In the genomic region with DNA sequence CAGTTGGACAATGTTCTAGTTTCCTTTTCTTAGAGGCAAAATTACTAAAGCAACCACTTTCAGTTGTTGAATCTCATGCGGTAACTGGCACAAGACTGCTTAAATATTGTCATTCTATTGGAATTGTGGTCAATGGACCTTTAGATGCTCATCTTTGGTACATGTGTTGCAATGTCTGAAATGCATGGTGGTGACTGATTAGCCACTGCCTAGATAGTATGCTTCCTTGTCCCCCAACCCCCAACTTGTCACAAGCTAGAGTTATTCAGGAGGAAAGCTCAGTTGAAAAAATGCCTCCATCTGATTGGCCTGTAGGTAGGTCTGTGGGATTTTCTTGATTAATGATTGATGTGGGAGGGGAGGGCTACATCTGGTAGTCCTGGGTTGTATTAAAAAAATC, we compare ENCODE assay signal across 18 mouse cellular contexts. TPM values are rescaled to one million over a fixed set of nuclear protein-coding genes. Genes with fewer than 3 reads are reported as not detected.
"Had no signal": no experiment of that assay in that cellular context is flagged by ENCODE, and none has a peak within 500 bp of the region (broad histone marks: within the 10 kb centered on the region; RNA-seq: fewer than 3 reads in every experiment).

No protein-coding gene starts in this region.

- H3K4me1 ChIP-seq: midbrain, embryonic 12.5 days; midbrain, embryonic 15.5 days; neural tube, embryonic 12.5 days; neural tube, embryonic 15.5 days had no signal

- DNase-seq: kidney, adult 18-20 months; kidney, adult 9 months; kidney, postnatal 25 days; liver, postnatal 0 days; lung, embryonic 14.5 days; right cerebral cortex, adult 18-20 months; thymus, adult 18-20 months; thymus, postnatal 36 days had no signal

- H3K9ac ChIP-seq: liver, embryonic 14.5 days; liver, postnatal 0 days; lung, embryonic 14.5 days; midbrain, embryonic 12.5 days; midbrain, embryonic 15.5 days; neural tube, embryonic 12.5 days; neural tube, embryonic 15.5 days had no signal

- H3K27ac ChIP-seq: liver, embryonic 14.5 days; midbrain, embryonic 12.5 days; midbrain, embryonic 15.5 days; neural tube, embryonic 12.5 days; neural tube, embryonic 15.5 days had no signal

- H3K27me3 ChIP-seq: midbrain, embryonic 12.5 days; midbrain, embryonic 15.5 days; neural tube, embryonic 12.5 days; neural tube, embryonic 15.5 days had no signal

- H3K4me3 ChIP-seq: midbrain, embryonic 12.5 days; midbrain, embryonic 15.5 days; neural tube, embryonic 12.5 days; neural tube, embryonic 15.5 days had no signal

- H3K9me3 ChIP-seq: midbrain, embryonic 12.5 days; midbrain, embryonic 15.5 days; neural tube, embryonic 12.5 days; neural tube, embryonic 15.5 days had no signal

- ATAC-seq: liver, postnatal 0 days; lung, postnatal 0 days; midbrain, embryonic 15.5 days had no signal

- H3K36me3 ChIP-seq: midbrain, embryonic 12.5 days; neural tube, embryonic 12.5 days had no signal

RNA-seq across cellular contexts. Expression of a gene that starts 14.6 kb away (rescaled TPM):
- polyA plus RNA-seq: small intestine, adult 2 months had no signal

RNA-seq across cellular contexts. Expression of a gene that starts 43.9 kb away (rescaled TPM):
- total RNA-seq: layer of hippocampus, adult 8-10 months; layer of hippocampus, postnatal 14 days; left cerebral cortex, postnatal 36 days had no signal
- polyA plus RNA-seq: liver, embryonic 14.5 days; liver, postnatal 0 days; small intestine, adult 2 months had no signal
